Mouse (Mus musculus) stomach, embryonic 16.5 days (tissue): Measurements from ENCODE around the gene Smim4. TPM values are rescaled to one million over a fixed set of nuclear protein-coding genes. Genes with fewer than 3 reads are reported as not detected.

Experiments used
- ATAC-seq: fragments of 200-750 bp; cut with Nextera tagmentation; 2 replicates; pipeline ENCODE4 v1.8.0; 2017; ENCODE audit warnings: moderate number of reproducible peaks, moderate TSS enrichment; ENCODE audit not compliant: insufficient read depth, low FRiP score
- H3K27ac ChIP-seq: fragments of 300-500 bp; sonication (generic); 2 replicates; pipeline ENCODE4 v1.5.1; 2014; ENCODE audit warnings: low read length
- H3K27me3 ChIP-seq: fragments of 300-500 bp; sonication (generic); 2 replicates; pipeline ENCODE4 v1.6.1; 2014; ENCODE audit warnings: low read length, control low read depth, mixed read lengths; ENCODE audit not compliant: control insufficient read depth, insufficient read depth
- H3K36me3 ChIP-seq: fragments of 300-500 bp; sonication (generic); 2 replicates; pipeline ENCODE4 v1.6.1; 2014; ENCODE audit warnings: low read length; ENCODE audit not compliant: control insufficient read depth, insufficient read depth
- H3K4me1 ChIP-seq: fragments of 300-500 bp; sonication (generic); 2 replicates; pipeline ENCODE4 v1.6.1; 2014; ENCODE audit warnings: low read length, control low read depth, mixed read lengths; ENCODE audit not compliant: control insufficient read depth, insufficient read depth
- H3K4me2 ChIP-seq: fragments of 300-500 bp; sonication (generic); 2 replicates; pipeline ENCODE4 v1.6.1; 2014; ENCODE audit warnings: low read depth, low read length, mixed read lengths
- H3K4me3 ChIP-seq: fragments of 300-500 bp; sonication (generic); replicated peaks from 2 replicates; pipeline ENCODE4 v1.5.1; 2014; ENCODE audit warnings: mild to moderate bottlenecking, low read length
- H3K9ac ChIP-seq: fragments of 300-500 bp; sonication (generic); 2 replicates; pipeline ENCODE4 v1.6.1; 2014; ENCODE audit warnings: low read length
- H3K9me3 ChIP-seq: fragments of 300-500 bp; sonication (generic); replicated peaks from 2 replicates; pipeline ENCODE4 v1.6.1; 2016; ENCODE audit warnings: low read length, control low read depth; ENCODE audit not compliant: control insufficient read depth
- WGBS: fragments of 180-500 bp; shearing (Covaris S2); extraction: QIAGEN DNeasy Blood & Tissue Kit; methylation state at CpG from one replicate; pipeline ENCODE4 v1.1.7; 2014; 5-methylcytosine and 5-hydroxymethylcytosine counted together
- polyA plus RNA-seq: library from polyadenylated mRNA; unstranded; fragments of >200 nt; fragmentation: Nextera tagmentation; extraction: Ambion mirVana; gene quantifications from 2 replicates; pipeline ENCODE4 v1.2.1, GENCODE M21; 2015

Gene Smim4
- polyA plus RNA-seq, 1 experiment from 2014 or later = 66.4 TPM

DNA sequence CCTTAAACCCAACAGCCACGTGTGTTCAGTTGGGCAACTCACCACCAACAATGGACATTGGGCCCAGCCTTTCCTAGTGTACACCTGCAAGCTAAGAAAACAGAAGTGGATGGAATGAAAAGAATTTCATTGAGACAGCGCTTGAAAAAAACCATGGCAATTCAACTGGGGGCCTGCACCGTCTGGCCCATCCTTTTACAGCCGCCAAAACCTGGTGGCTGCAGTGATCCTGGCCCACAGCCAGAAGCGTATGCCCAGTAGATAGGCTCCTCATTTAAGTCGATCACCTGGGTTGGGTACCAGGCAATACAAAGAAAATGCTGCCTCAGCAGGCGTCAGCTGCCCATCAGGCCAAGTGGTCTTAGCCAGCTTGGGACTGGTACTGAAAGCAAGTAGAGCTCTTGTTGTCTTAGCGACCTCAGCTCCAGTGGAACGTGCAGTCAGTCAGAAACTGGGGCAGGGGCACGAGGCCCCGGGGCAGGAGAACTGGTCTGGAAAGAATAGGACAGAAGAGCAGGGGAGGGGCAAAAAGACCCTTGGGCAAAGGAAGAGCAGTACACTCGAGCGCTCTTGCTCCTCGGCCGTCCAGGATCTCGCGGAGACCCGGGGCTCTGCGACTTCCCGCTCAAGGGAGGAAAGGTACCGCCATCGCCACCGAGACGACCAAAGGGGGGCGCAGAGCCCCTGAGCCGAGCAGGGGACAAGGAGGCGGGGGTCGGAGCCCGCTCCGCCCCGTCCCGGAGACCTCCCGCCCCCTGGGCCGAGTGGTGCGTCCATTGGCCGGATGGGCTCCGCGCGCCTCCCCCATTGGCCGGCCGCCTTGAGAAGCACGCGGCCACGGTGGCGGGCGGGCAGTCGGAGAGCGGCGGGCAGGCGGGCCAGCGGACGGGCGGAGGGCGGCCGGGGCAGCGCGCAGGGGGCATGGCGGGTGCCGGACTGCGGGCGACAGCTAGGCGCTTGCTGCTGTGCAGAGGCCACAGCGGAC, 1.8 kb upstream of the Smim4 start, which contains the start of gene Nt5dc2:
TSS of gene Nt5dc2 (plus strand) at position 818 of the 985 bp plus-strand sequence.
- Histone ChIP-seq H3K4me1 (peaks cover 50% of the 10 kb centered on the region), H3K9ac (peak within 1 kb of the TSS; percentile 97), H3K4me3 (peak within 1 kb of the TSS; percentile 92), H3K27ac (peak within 1 kb of the TSS; percentile 98), H3K27me3 (no peaks in the 10 kb centered on the region), H3K9me3 (no peaks in the 10 kb centered on the region), H3K4me2 (peak within 1 kb of the TSS; percentile 79), H3K36me3 (peaks cover 6% of the 10 kb centered on the region; the same call in 1 of the 2 replicates)
- ATAC-seq = peak; percentile 78
- 3% methylated on average over 62 of the region's 63 CpGs for WGBS

DNA sequence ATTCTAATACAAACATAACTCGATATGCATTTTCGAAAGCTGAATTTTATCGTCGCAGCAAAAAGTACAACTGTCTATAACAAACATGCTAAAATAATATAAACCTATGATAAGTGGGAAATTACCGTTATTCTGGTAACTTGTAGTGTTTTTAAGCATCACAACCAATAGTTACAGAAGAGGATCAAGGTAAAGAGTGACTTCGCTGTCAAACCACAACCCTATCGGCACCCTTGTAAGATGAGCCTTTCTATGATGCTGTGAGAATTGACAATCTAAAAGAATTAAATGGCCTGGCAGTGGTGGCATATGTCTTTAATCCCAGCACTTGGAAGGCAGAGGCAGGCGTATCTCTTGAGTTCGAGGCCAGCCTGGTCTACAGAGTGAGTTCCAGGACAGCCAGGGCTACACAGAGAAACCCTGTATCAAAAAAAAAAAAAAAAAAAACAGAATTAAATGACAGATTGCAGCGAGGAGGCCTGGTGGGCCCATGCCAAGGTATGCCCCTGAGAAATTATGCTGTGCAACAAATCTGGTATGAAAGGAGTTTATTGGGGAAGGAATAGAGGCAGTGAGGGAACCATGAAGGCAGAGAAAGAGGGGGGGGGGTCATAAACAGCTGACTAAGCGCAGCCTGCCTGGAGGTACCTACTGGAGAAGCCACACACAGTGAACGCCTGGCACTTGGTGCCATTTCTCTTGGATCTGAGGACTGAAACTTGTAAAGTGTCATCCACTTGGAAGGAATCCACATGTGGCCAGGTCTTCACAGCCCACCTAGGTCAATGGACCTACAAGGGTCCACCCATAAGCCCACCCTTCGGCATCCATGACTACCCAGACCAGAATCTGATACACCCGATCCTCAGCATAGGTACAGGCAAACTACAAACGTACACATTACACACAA, 825 bp upstream of the Smim4 start:
- H3K4me2 ChIP-seq = peak overlapping the region; percentile 60
- 62% methylated on average over 15 of the region's 15 CpGs for WGBS
- H3K4me1 ChIP-seq = peaks cover 55% of the 10 kb centered on the region
- H3K9me3 ChIP-seq = no peaks in the 10 kb centered on the region
- H3K36me3 ChIP-seq = 0 out of 2 replicates have a peak, but pooled peaks cover under 1% of the 10 kb centered on the region
- H3K4me3 ChIP-seq = peak overlapping the region; percentile 77
- no peaks in the 10 kb centered on the region for H3K27me3 ChIP-seq
- no peak for ATAC-seq
- peak overlapping the region; percentile 98 for H3K27ac ChIP-seq
- peak overlapping the region; percentile 46; the same call in 1 of the 2 replicates for H3K9ac ChIP-seq

DNA sequence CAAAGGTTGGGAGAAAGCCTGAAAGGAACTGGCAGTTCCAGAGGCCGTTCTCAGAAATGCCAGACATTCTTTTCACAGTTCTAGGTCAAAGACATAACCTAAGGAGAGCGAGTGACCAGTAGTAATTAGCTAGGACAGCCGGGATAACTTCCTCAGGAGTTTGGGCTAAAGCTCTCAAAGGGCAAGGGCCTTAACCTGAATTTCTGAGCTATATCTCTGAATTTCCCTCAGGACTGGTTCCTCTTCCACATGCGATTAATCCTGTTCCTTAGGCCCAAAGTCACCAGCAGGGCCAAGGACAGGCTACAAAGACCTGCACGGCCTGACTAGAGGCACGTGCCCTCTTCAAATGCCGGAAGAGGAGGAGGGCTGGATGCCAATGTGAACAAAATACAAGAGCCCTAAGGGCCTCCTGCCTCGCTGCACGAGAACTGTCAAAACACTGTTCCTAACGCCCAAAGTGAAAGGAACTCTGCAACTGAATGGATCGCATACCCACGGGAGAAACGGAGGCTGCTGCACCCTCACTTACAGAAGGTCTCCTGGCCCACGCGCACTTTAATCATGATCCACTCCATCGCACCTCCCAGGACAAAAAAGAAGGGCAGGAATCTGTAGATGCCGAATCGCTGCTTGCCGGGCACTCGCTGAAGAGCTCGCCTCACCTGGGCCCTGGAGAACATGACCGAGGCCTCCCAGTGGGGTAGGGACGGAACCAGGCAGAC, 493 bp downstream of the Smim4 start:
- 1% methylated on average over 23 of the region's 23 CpGs for WGBS
- Histone ChIP-seq H3K4me1 (peaks cover 41% of the 10 kb centered on the region), H3K4me3 (peak overlapping the region; percentile 77), H3K36me3 (no peaks in the 10 kb centered on the region), H3K27ac (peak overlapping the region; percentile 88), H3K9me3 (no peaks in the 10 kb centered on the region), H3K9ac (peak overlapping the region; percentile 88), H3K27me3 (no peaks in the 10 kb centered on the region), H3K4me2 (peak overlapping the region; percentile 96)
- ATAC-seq = no peak

DNA sequence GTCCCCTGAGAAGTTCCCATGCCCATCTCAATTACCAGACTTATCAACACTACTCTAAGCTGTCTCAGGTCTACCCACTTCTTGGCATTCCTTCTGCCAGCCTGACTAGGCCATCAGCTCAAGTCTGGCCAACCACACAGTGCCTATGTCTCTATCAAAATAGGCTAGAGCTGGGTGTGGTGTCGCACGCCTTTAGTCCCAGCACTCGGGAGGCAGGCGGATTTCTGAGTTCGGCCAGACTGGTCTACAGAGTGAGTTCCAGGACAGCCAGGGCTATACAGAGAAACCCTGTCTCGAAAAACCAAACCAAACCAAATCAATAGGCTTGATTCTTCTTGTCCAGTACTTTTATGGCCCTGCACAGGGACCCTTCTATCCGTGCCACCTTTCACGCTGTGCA, 1.9 kb downstream of the Smim4 start:
- no peak overlapping the region; the same call in 1 of the 2 replicates for H3K9ac ChIP-seq
- H3K36me3 ChIP-seq = no peaks in the 10 kb centered on the region
- 0 out of 2 replicates have a peak overlapping the region, but pooled peaks have one; percentile 31 for H3K4me2 ChIP-seq
- no peak overlapping the region for H3K27ac ChIP-seq
- no peak overlapping the region for H3K4me3 ChIP-seq
- no peak for ATAC-seq
- H3K4me1 ChIP-seq = peaks cover 27% of the 10 kb centered on the region
- no peaks in the 10 kb centered on the region for H3K27me3 ChIP-seq
- H3K9me3 ChIP-seq = no peaks in the 10 kb centered on the region
- WGBS = 89% methylated on average over 8 of the region's 8 CpGs

DNA sequence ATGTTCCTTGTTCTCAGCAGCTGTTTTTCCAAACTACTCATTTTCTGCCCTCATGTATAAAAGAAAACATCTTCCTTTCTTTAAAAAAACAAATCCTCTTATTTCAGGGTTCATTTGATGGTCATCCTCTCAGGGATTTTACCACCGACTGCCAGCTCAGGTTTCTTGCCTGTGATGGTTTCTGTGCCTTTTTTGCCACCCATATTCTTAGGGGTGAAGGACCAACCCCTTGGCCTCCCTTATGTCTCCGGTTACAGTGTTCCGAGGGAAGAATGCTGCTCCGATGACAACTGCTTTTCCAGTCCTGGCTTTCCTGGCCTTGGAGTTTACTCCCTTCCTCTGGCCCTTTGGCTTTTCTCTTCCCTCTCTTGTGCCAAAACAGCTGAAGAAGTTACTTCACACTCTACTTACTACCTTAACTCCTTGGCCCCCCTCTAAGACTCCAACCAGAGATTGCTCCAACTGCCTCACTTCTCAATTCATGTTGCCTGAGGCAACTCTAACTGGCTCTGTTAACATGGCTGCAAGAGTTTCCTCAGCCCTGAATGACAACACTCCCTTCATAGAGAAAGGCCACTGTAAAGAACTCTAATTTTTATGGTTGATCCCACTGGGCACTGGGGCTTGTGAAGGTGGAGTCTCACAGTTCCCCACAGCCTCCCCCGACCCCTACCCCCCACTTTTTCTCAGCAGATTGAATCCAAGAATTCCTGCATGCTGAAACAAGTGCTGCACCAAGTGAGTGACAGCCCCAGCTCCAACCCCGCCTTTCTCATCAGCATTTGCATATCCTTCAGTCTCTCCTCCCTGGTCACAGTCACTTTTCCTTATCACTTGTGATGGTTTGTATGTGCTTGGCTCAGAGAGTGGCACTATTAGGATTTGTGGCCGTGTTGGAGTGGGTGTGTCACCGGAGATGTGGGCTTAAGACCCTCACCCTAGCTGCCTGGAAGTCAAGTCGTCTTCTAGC, 3.4 kb downstream of the Smim4 start:
- H3K4me2 ChIP-seq = peak overlapping the region; percentile 6; the same call in 1 of the 2 replicates
- H3K36me3 ChIP-seq = no peaks in the 10 kb centered on the region
- peak overlapping the region; percentile 40; the same call in 1 of the 2 replicates for H3K27ac ChIP-seq
- H3K4me1 ChIP-seq = peaks cover 25% of the 10 kb centered on the region
- ATAC-seq = no peak
- H3K9ac ChIP-seq = peak overlapping the region; percentile 34; the same call in 1 of the 2 replicates
- H3K9me3 ChIP-seq = no peaks in the 10 kb centered on the region
- H3K27me3 ChIP-seq = no peaks in the 10 kb centered on the region
- no peak overlapping the region for H3K4me3 ChIP-seq
- WGBS = 50% methylated on average over 9 of the region's 9 CpGs

DNA sequence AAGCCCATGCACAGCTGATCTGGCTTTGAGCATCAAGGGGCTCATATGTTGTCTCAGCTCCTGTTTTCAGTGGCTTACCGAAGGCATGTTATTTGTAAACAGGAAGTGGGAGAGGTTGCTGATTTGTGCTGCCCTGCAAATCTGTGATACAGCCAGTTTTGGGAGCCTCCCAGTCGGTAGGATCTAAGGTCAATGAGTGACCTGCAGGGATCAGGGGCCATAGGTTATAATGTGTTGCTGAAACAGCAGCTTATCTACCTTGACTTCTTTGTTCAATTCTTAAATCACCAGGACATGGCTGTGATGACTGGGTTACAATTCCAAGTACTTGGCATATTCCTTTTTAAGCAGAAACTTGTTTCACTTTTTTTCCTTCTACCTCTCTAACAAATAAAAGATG, 13.2 kb downstream of the Smim4 start:
- Histone ChIP-seq H3K27ac (no peak overlapping the region), H3K4me2 (no peak overlapping the region), H3K36me3 (peaks cover 14% of the 10 kb centered on the region; the same call in 1 of the 2 replicates), H3K9ac (no peak overlapping the region), H3K4me1 (no peaks in the 10 kb centered on the region), H3K4me3 (no peak overlapping the region), H3K9me3 (no peaks in the 10 kb centered on the region), H3K27me3 (no peaks in the 10 kb centered on the region)
- 64% methylated on average over 2 of the region's 2 CpGs for WGBS
- no peak for ATAC-seq

DNA sequence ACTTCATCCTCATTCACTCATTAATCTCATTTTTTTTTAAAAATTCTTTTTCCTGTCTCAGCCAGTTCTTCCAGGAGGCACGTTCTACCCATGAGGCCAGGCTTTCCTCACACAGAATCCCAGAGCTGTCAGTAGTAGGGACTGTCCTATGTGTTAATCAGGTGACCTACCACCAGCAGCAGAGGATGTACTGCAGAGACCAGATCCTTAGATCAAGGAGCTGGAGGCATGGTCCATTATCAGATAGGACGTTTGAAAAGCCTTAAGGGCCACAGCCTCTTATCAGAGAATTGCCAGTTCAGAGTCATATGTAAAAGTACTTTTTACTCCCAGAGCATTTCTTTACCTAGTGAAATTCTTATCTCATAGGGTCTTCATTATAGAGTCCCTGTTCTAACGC, 14.7 kb downstream of the Smim4 start:
- Histone ChIP-seq H3K9me3 (no peaks in the 10 kb centered on the region), H3K27me3 (no peaks in the 10 kb centered on the region), H3K4me1 (no peaks in the 10 kb centered on the region), H3K9ac (no peak overlapping the region), H3K4me3 (no peak overlapping the region), H3K4me2 (no peak overlapping the region), H3K36me3 (peaks cover 18% of the 10 kb centered on the region; the same call in 1 of the 2 replicates), H3K27ac (no peak overlapping the region)
- ATAC-seq = no peak
- WGBS = 75% methylated on average over 3 of the region's 3 CpGs
